16 mouse cellular contexts compared by ENCODE assay signal in the genomic region with DNA sequence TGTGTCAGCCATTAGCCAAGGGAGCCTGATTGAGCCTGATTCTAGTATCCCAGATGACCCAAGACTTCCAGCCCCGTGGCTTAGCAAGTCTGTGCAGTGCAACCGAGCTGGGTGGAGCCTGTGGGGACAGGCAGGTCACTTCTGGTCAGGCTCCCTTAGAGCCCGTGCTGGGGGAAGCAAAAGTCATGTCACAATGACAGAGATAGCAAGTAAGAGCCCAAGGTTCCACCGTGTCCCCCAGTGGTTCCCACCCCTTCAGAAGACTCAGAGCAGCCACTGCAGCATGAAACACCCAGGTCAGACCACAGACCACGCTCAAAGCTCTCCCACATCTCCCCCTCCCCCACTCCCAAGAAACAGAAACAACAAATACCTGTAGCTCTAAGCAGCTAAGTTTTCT. TPM values are rescaled to one million over a fixed set of nuclear protein-coding genes. Genes with fewer than 3 reads are reported as not detected.
DNase-seq lines count a peak whose midpoint lies in the region; ATAC-seq lines count a peak whose summit lies in the region.
"Had no signal": no experiment of that assay in that cellular context is flagged by ENCODE, and none has a peak within 500 bp of the region (broad histone marks: within the 10 kb centered on the region; RNA-seq: fewer than 3 reads in every experiment).

No protein-coding gene starts in this region.

- H3K9me3 ChIP-seq in liver, embryonic 15.5 days (replicated peaks) = no peaks in the 10 kb centered on the region
- H3K9me3 ChIP-seq in neural tube, embryonic 15.5 days (replicated peaks) = no peaks in the 10 kb centered on the region
- H3K9me3 ChIP-seq: embryonic facial prominence, embryonic 12.5 days; intestine, embryonic 15.5 days; stomach, embryonic 15.5 days had no signal

- no peaks in the 10 kb centered on the region for H3K36me3 ChIP-seq in liver, embryonic 15.5 days (replicated peaks)
- H3K36me3 ChIP-seq in neural tube, embryonic 15.5 days = no peaks in the 10 kb centered on the region
- H3K36me3 ChIP-seq: embryonic facial prominence, embryonic 12.5 days; intestine, embryonic 15.5 days; stomach, embryonic 15.5 days had no signal

- no peak overlapping the region for H3K9ac ChIP-seq in liver, embryonic 15.5 days
- no peak overlapping the region for H3K9ac ChIP-seq in neural tube, embryonic 15.5 days (replicated peaks)
- H3K9ac ChIP-seq: embryonic facial prominence, embryonic 12.5 days; intestine, embryonic 15.5 days; lung, embryonic 14.5 days; stomach, embryonic 15.5 days had no signal

- peak; percentile 52 to 68 for DNase-seq in CD8-positive naive resting alpha-beta T cell, adult 2 months (ENCODE audit: low read depth in 2 of 2, low spot score in 2 of 2)
- DNase-seq in T-cell, adult 2 months (ENCODE audit: low spot score) = peak; percentile 80
- DNase-seq in thymus, postnatal 0 days (ENCODE audit: low spot score) = peak; percentile 71
- DNase-seq in lung, postnatal 36 days = no peak
- no peak for DNase-seq in embryo, embryonic 10.5 days (ENCODE audit: low spot score)
- DNase-seq: adrenal gland, postnatal 10 days; cerebellum, postnatal 25 days; kidney, postnatal 14 days; layer of hippocampus, adult 9-11 months; lung, embryonic 14.5 days; right cerebral cortex, postnatal 25 days had no signal

- H3K27ac ChIP-seq in liver, embryonic 15.5 days (replicated peaks) = no peak overlapping the region
- no peak overlapping the region for H3K27ac ChIP-seq in neural tube, embryonic 15.5 days (replicated peaks)
- H3K27ac ChIP-seq: embryonic facial prominence, embryonic 12.5 days; stomach, embryonic 15.5 days had no signal

- 9% methylated on average over 5 of the region's 5 CpGs for WGBS in liver, embryonic 15.5 days (ENCODE audit: insufficient replicate concordance)
- 79% methylated on average over 5 of the region's 5 CpGs for WGBS in neural tube, embryonic 15.5 days

- H3K4me3 ChIP-seq in liver, embryonic 15.5 days (replicated peaks) = no peak overlapping the region
- H3K4me3 ChIP-seq in neural tube, embryonic 15.5 days (replicated peaks) = no peak overlapping the region
- H3K4me3 ChIP-seq: embryonic facial prominence, embryonic 12.5 days; intestine, embryonic 15.5 days; stomach, embryonic 15.5 days had no signal

- H3K4me1 ChIP-seq in liver, embryonic 15.5 days (replicated peaks) = peaks cover 31% of the 10 kb centered on the region
- no peaks in the 10 kb centered on the region for H3K4me1 ChIP-seq in neural tube, embryonic 15.5 days
- H3K4me1 ChIP-seq: embryonic facial prominence, embryonic 12.5 days; intestine, embryonic 15.5 days; stomach, embryonic 15.5 days had no signal

- H3K4me2 ChIP-seq in liver, embryonic 15.5 days = peak overlapping the region; percentile 66
- no peak overlapping the region for H3K4me2 ChIP-seq in neural tube, embryonic 15.5 days
- H3K4me2 ChIP-seq: embryonic facial prominence, embryonic 12.5 days; intestine, embryonic 15.5 days had no signal

- no peak for ATAC-seq in liver, embryonic 15.5 days (ENCODE audit: insufficient read depth)
- ATAC-seq in neural tube, embryonic 15.5 days (ENCODE audit: low FRiP score) = no peak
- ATAC-seq: intestine, embryonic 15.5 days had no signal

- no peaks in the 10 kb centered on the region for H3K27me3 ChIP-seq in liver, embryonic 15.5 days
- H3K27me3 ChIP-seq in neural tube, embryonic 15.5 days (replicated peaks) = no peaks in the 10 kb centered on the region
- H3K27me3 ChIP-seq: embryonic facial prominence, embryonic 12.5 days; intestine, embryonic 15.5 days; stomach, embryonic 15.5 days had no signal

RNA-seq across cellular contexts. Expression of a gene that starts 38.9 kb away (rescaled TPM):
- polyA plus RNA-seq in liver, embryonic 15.5 days (2015; fragmentation: Nextera tagmentation; extraction: Ambion mirVana) = 1.3 and 2.2 TPM in 2 replicates
- 8.4 and 8.9 TPM in 2 replicates for polyA plus RNA-seq in thymus, postnatal 0 days (2015; fragmentation: Nextera tagmentation; extraction: Ambion mirVana)
- polyA plus RNA-seq in neural tube, embryonic 15.5 days (2015; fragmentation: Nextera tagmentation; extraction: Ambion mirVana) = 6.7 and 7.0 TPM in 2 replicates

RNA-seq across cellular contexts. Expression of a gene that starts 44.9 kb away (rescaled TPM):
- polyA plus RNA-seq in liver, embryonic 15.5 days (2015; fragmentation: Nextera tagmentation; extraction: Ambion mirVana) = 9.6 and 10.4 TPM in 2 replicates
- polyA plus RNA-seq in thymus, postnatal 0 days (2015; fragmentation: Nextera tagmentation; extraction: Ambion mirVana) = 16.3 and 18.9 TPM in 2 replicates
- polyA plus RNA-seq in neural tube, embryonic 15.5 days (2015; fragmentation: Nextera tagmentation; extraction: Ambion mirVana) = 51.4 and 58.8 TPM in 2 replicates

RNA-seq across cellular contexts. Expression of a gene that starts 45.9 kb away (rescaled TPM):
- 2.4 TPM in 2 replicates for polyA plus RNA-seq in liver, embryonic 15.5 days (2015; fragmentation: Nextera tagmentation; extraction: Ambion mirVana)
- polyA plus RNA-seq in thymus, postnatal 0 days (2015; fragmentation: Nextera tagmentation; extraction: Ambion mirVana) = 5.4 and 6.2 TPM in 2 replicates
- 4.4 and 5.3 TPM in 2 replicates for polyA plus RNA-seq in neural tube, embryonic 15.5 days (2015; fragmentation: Nextera tagmentation; extraction: Ambion mirVana)

Comparison
In these comparisons a context has a peak if more than half of its experiments do, and no peak if none do; other contexts are left out.
1. DNase-seq: peak in CD8-positive naive resting alpha-beta T cell, adult 2 months (2 of 2), T-cell, adult 2 months (single experiment) and thymus, postnatal 0 days (single experiment); none in lung, postnatal 36 days (single experiment) and embryo, embryonic 10.5 days (single experiment).